Mouse (Mus musculus) midbrain, embryonic 14.5 days (tissue): ENCODE results near the gene Mast3. TPM values are rescaled to one million over a fixed set of nuclear protein-coding genes. Genes with fewer than 3 reads are reported as not detected.

Experiments used
- ATAC-seq: fragments of 200-750 bp; cut with Nextera tagmentation; 2 replicates; pipeline ENCODE4 v1.8.0; 2017; ENCODE audit warnings: moderate number of reproducible peaks, moderate library complexity; ENCODE audit not compliant: low FRiP score, low TSS enrichment
- DNase-seq: peaks from one replicate; pipeline ENCODE4 v3.0.0-alpha.2; 2015
- H3K27ac ChIP-seq: fragments of 300-500 bp; sonication (generic); replicated peaks from 2 replicates; pipeline ENCODE4 v1.5.1; 2014; ENCODE audit warnings: mild to moderate bottlenecking, low read depth, low read length, moderate library complexity
- H3K27me3 ChIP-seq: fragments of 300-500 bp; sonication (generic); 2 replicates; pipeline ENCODE4 v1.6.1; 2014; ENCODE audit warnings: low read length, control low read depth, mixed read lengths; ENCODE audit not compliant: control insufficient read depth, insufficient read depth
- H3K36me3 ChIP-seq: fragments of 300-500 bp; sonication (generic); 2 replicates; pipeline ENCODE4 v1.6.1; 2014; ENCODE audit warnings: low read length, control low read depth; ENCODE audit not compliant: control insufficient read depth, insufficient read depth
- H3K4me1 ChIP-seq: fragments of 300-500 bp; sonication (generic); 2 replicates; pipeline ENCODE4 v1.6.1; 2014; ENCODE audit warnings: mild to moderate bottlenecking, antibody characterized with exemption, low read length, control low read depth; ENCODE audit not compliant: control insufficient read depth, insufficient read depth
- H3K4me2 ChIP-seq: fragments of 300-500 bp; sonication (generic); 2 replicates; pipeline ENCODE4 v1.6.1; 2014; ENCODE audit warnings: mild to moderate bottlenecking, low read length, moderate library complexity
- H3K4me3 ChIP-seq: fragments of 300-500 bp; sonication (generic); replicated peaks from 2 replicates; pipeline ENCODE4 v1.5.1; 2014; ENCODE audit warnings: low read depth, low read length
- H3K9ac ChIP-seq: fragments of 300-500 bp; sonication (generic); replicated peaks from 2 replicates; pipeline ENCODE4 v1.6.1; 2014; ENCODE audit warnings: mild to moderate bottlenecking, low read length, moderate library complexity
- H3K9me3 ChIP-seq: fragments of 300-500 bp; sonication (generic); 2 replicates; pipeline ENCODE4 v1.6.1; 2016; ENCODE audit warnings: low read length, control low read depth, mixed read lengths; ENCODE audit not compliant: control insufficient read depth
- WGBS: fragments of 180-500 bp; shearing (Covaris S2); extraction: QIAGEN DNeasy Blood & Tissue Kit; methylation state at CpG from one replicate; pipeline ENCODE4 v1.1.7; 2014; 5-methylcytosine and 5-hydroxymethylcytosine counted together
- polyA plus RNA-seq: library from polyadenylated mRNA; unstranded; fragments of >200 nt; fragmentation: Nextera tagmentation; extraction: Ambion mirVana; gene quantifications from 2 replicates; pipeline ENCODE4 v1.2.1, GENCODE M21; 2014

Mast3 gene
- polyA plus RNA-seq, 1 experiment from 2014 or later, result 24.3 TPM

DNA sequence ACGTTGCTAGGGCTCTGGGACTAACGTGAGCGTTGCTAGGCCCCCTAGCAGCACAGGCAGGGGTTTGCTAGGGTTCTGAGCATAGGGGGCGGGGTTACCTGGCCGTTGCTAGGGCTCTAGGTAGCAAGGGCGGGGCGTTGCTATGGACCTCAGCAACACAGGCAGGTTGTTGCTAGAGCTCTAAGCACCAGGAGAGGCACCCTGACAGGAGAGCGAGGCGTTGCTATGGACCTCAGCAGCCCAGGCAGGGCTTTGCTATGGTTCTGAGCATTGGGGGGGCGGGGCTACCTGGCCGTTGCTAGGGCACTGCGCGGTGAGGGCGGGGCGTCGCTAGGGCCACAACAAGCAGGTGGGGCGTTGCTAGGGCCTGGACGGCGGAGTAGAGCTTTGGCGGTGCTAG lies 12.2 kb downstream of the Mast3 start:
- peaks cover 28% of the 10 kb centered on the region for H3K4me1 ChIP-seq
- no peak; the same call in 1 of the 2 replicates for ATAC-seq
- 0% methylated on average over 20 of the region's 20 CpGs for WGBS

DNA sequence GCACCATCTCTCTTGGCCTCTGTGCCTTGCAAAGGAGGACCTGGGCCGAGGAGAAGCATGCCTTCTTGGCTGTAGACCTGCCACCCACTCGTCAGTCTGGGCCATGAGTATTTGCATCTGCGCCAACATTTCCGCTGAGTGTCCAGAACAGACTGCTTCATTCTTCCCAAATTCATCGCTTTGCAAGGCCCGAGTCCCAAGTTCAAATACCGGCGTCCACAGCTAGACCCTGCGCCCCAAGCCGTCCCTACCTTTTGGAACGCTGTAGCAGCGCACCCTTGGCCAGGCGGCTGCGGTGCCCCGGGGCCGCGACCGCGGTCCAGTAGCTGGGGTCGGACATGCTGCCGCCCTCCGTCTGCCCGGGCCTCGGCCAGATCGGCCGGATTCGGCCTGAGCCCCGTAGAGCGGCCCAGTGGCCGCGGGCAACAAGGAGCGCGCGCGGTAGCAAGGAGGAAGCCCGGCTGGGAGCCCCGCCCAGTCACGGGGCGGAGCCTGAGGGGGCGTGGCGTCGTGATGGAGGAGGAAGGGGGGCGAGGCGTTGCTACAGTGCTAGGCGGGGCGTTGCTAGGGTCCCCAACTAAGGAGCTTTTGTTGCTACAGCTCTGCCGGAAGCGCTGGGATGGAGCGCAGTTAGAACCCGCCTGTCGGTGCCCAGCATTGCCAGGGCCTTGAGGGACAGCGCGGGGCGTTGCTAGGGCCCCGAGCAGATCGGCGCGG lies 12.7 kb downstream of the Mast3 start:
- ATAC-seq (peak; percentile 86), DNase-seq (peak; percentile 98)
- Histone ChIP-seq H3K27ac (peak overlapping the region; percentile 87), H3K4me2 (peak overlapping the region; percentile 81), H3K4me1 (peaks cover 26% of the 10 kb centered on the region), H3K9ac (peak overlapping the region; percentile 61), H3K9me3 (no peaks in the 10 kb centered on the region), H3K27me3 (no peaks in the 10 kb centered on the region), H3K36me3 (peaks cover 20% of the 10 kb centered on the region), H3K4me3 (peak overlapping the region; percentile 51)
- WGBS, result 5% methylated on average over 58 of the region's 58 CpGs

More for the DNA sequence above, 12.2 kb downstream of the Mast3 start:
- Histone ChIP-seq H3K9ac (peak overlapping the region; percentile 61), H3K27ac (peak overlapping the region; percentile 87), H3K9me3 (no peaks in the 10 kb centered on the region), H3K27me3 (no peaks in the 10 kb centered on the region), H3K4me3 (peak overlapping the region; percentile 51), H3K36me3 (peaks cover 15% of the 10 kb centered on the region), H3K4me2 (peak overlapping the region; percentile 81)
- DNase-seq, result no peak

DNA sequence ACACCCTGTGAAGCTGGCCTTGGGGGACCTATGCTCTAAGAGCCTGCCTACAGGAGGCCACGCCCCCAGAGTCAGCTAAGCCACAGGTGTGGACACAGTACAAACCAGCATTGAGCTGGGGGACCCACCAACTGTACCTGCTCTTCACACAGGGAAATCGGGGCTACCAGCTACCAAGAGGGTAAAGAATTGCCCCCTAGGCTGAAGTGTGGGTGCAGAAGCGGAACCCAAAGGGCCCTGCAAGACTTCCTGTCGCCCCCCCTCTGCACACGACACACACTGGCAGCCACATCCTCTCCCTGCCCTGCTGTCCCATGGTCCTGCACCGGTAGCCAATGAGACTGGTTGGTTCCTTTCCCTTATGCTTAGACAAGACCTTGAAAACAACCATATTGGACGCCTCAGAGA lies 13.6 kb downstream of the Mast3 start:
- WGBS, result 84% methylated on average over 7 of the region's 7 CpGs
- no peak for ATAC-seq
- no peak for DNase-seq
- no peaks in the 10 kb centered on the region for H3K27me3 ChIP-seq
- peak overlapping the region; percentile 61 for H3K9ac ChIP-seq
- no peak overlapping the region for H3K27ac ChIP-seq
- peaks cover 24% of the 10 kb centered on the region for H3K36me3 ChIP-seq
- peak overlapping the region; percentile 81 for H3K4me2 ChIP-seq
- peaks cover 23% of the 10 kb centered on the region for H3K4me1 ChIP-seq
- peak overlapping the region; percentile 51 for H3K4me3 ChIP-seq
- H3K9me3 ChIP-seq, result no peaks in the 10 kb centered on the region

DNA sequence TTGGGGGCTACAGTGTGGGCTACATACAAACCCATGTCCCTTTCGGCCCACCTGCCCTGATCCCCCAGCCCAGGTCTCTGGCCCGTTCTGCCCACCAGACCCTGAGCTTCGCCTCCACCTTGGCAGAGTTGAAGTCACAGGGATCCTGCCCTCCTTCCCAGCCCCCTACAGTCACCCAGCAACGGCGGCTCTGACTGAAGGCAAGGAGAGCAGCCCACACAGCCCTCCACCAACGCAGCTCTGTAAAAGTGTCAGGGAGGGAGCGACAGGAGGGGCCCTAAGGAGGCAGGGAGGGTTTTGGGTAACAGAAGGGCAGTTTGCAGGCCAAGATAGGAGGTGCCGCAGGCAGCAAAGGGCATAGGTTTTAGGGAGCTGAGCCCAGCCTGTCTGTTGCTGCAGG lies 14.0 kb downstream of the Mast3 start:
- no peaks in the 10 kb centered on the region for H3K9me3 ChIP-seq
- peaks cover 28% of the 10 kb centered on the region for H3K36me3 ChIP-seq
- ATAC-seq, result no peak
- H3K27ac ChIP-seq, result no peak overlapping the region
- WGBS, result 63% methylated on average over 8 of the region's 8 CpGs
- no peak for DNase-seq
- peak overlapping the region; percentile 81 for H3K4me2 ChIP-seq
- no peak overlapping the region for H3K4me3 ChIP-seq
- peaks cover 23% of the 10 kb centered on the region for H3K4me1 ChIP-seq
- peak overlapping the region; percentile 61 for H3K9ac ChIP-seq
- H3K27me3 ChIP-seq, result no peaks in the 10 kb centered on the region

DNA sequence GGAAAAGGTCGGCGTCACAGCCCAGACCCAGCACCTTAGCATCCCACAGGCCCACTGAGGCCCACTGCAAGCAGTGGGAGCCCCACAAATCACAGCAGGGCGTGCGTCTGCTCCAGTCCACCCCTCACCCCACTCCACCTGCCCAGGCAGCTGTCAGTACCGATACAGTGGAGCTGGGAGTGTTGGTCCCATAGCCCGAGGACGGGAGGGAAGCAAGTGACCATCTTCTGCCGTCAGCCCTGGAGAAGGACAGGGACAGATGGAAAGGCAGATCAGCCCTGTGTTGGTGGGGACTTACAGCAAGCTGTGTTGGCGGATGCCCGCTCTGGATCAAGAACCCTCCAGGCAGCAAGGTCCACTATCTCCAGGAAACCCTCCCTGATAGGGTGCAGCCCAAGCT lies 15.8 kb downstream of the Mast3 start:
- WGBS, result 81% methylated on average over 10 of the region's 10 CpGs
- no peak for ATAC-seq
- Histone ChIP-seq H3K27me3 (no peaks in the 10 kb centered on the region), H3K9ac (no peak overlapping the region), H3K4me1 (peaks cover 23% of the 10 kb centered on the region), H3K4me3 (no peak overlapping the region), H3K4me2 (no peak overlapping the region), H3K36me3 (peaks cover 45% of the 10 kb centered on the region), H3K9me3 (no peaks in the 10 kb centered on the region), H3K27ac (no peak overlapping the region)
- DNase-seq, result no peak

DNA sequence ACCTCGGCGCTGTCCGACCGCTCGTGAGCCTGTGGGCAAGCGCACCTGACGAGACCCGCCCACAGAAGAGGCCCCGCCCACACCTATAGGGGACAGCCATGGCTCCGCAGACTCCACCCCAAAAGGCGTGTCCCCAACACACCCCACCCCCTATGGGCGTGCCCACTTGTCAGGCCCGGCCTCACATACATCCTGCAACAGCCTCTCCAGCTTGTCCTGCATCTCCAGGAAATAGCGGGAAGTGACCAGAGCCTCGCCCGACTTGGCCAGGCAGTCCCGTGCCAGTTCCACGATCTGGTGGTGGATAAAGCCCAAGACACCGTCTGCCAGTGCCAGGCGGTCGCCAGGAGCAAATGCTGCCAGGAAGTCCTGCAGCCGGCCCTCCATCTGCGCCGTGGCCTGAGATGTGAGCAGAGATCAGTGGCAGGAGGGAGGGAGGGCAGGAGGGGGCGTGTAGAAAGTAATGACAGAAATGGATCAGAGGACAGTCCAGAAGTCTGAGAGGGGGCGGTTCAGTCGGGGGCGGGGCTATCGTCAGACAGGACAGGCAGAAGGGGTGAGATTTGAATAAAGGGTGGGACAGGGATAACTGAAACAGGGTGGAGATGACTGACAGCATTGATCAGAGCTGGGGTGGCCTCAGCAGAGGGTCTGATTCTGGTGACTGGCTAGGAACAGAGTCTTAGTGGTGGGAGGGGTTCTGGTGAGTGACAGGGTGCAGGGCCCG lies 16.8 kb downstream of the Mast3 start:
- Histone ChIP-seq H3K27ac (no peak overlapping the region), H3K4me1 (peaks cover 18% of the 10 kb centered on the region), H3K9me3 (no peaks in the 10 kb centered on the region), H3K36me3 (peaks cover 54% of the 10 kb centered on the region), H3K9ac (no peak overlapping the region), H3K4me3 (no peak overlapping the region), H3K27me3 (no peaks in the 10 kb centered on the region), H3K4me2 (no peak overlapping the region)
- DNase-seq, result peak; percentile 65
- WGBS, result 20% methylated on average over 30 of the region's 30 CpGs
- ATAC-seq, result no peak

DNA sequence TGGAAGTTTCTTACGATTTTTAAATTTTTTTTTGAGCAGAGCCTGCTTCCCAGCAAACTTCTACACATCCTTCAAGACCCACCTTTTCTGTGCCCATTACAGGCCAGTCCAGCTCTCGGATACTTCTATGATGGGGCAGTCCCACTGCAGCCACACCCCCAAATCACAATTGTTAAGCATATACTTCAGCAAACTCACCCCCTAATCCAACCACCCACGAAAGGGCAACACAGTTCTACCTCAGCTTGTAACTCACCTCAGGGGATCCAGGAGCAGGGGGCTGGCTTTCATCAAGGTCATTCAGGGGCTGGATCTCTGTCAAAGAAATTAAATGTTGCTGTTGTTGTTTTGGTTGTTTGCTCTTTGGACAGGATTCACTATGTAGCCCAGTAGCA lies 17.8 kb downstream of the Mast3 start:
- Histone ChIP-seq H3K4me1 (peaks cover 12% of the 10 kb centered on the region; the same call in 1 of the 2 replicates), H3K9ac (no peak overlapping the region), H3K27ac (no peak overlapping the region), H3K4me2 (no peak overlapping the region), H3K4me3 (no peak overlapping the region), H3K36me3 (peaks cover 59% of the 10 kb centered on the region), H3K27me3 (no peaks in the 10 kb centered on the region), H3K9me3 (no peaks in the 10 kb centered on the region)
- ATAC-seq, result no peak
- DNase-seq, result no peak
- 97% methylated on average over 3 of the region's 3 CpGs for WGBS

DNA sequence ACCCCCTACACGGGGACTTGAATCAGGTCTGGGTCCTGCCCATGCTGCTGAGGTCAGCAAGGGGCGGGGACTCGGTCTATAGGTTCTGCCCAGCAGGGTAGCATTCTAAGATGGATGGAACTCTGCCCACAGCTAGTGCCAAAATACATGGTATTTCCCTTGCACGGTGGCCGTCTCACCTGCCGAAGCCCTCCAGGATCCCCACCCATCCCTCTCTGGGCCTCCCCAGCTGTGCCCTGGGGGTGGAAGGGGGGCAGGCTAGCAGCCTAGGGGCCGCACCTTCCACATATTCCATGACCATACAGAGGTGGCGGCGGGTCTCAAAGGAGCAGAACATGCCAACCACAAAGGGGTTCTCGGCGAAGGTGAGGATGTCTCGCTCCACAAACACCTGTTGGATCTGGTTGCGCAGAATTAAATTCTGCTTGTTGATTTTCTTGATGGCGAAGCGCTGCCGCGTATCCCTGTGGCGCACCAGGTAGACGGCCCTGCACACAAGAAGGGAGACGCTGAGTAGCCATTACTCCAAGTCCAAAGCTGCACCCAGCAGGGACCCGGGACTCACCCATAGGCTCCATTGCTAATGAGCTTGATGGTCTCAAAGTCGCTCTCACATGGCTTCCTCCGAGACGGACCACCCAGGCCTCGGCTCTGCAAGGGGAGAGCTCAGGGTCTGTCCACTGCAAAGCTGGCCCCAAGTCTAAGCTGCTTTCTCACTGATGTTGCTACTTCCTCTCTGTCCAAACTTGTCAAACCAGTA lies 18.4 kb downstream of the Mast3 start:
- H3K36me3 ChIP-seq, result peaks cover 64% of the 10 kb centered on the region
- no peaks in the 10 kb centered on the region for H3K9me3 ChIP-seq
- 86% methylated on average over 25 of the region's 25 CpGs for WGBS
- DNase-seq (no peak), ATAC-seq (no peak)
- H3K4me1 ChIP-seq, result peaks cover 8% of the 10 kb centered on the region; the same call in 1 of the 2 replicates
- H3K9ac ChIP-seq, result no peak overlapping the region
- H3K4me3 ChIP-seq, result no peak overlapping the region
- H3K27me3 ChIP-seq, result no peaks in the 10 kb centered on the region
- no peak overlapping the region for H3K27ac ChIP-seq
- H3K4me2 ChIP-seq, result no peak overlapping the region
